Mouse (Mus musculus) megakaryocyte-erythroid progenitor cell, adult 5-6 weeks (primary cell): ENCODE results near the gene Wbp1. TPM values are rescaled to one million over a fixed set of nuclear protein-coding genes. Genes with fewer than 3 reads are reported as not detected.

Experiments used
- total RNA-seq, 2 experiments: library from RNA; stranded (forward) in 1 of 2; stranded (reverse) in 1 of 2; fragments of 200-1000, 215-1000 nt in 1 of 2; fragments of >200 nt in 1 of 2; fragmentation: Nextera tagmentation in 1 of 2; gene quantifications; 2 replicates each; pipeline ENCODE4 v1.2.3; 2014 to 2017

Gene Wbp1
- total RNA-seq, 2 experiments from 2014 or later: 56.6 to 75.1 TPM

Other genes starting within 250 kb of the Wbp1 start
- gene Sema4f, start 181.8 kb downstream of the Wbp1 start, total RNA-seq (2014; fragmentation: Nextera tagmentation): not detected in 2 replicates
- gene Sema4f, start 181.8 kb downstream of the Wbp1 start, total RNA-seq (2017): not detected in 2 replicates
- gene M1ap, start 174.7 kb downstream of the Wbp1 start, total RNA-seq (2014; fragmentation: Nextera tagmentation): 11.4 and 16.2 TPM in 2 replicates
- gene M1ap, start 174.7 kb downstream of the Wbp1 start, total RNA-seq (2017): 7.5 and 10.2 TPM in 2 replicates
- gene Dok1, start 88.1 kb downstream of the Wbp1 start, total RNA-seq (2014; fragmentation: Nextera tagmentation): 15.0 and 25.0 TPM in 2 replicates
- 24.2 and 46.1 TPM in 2 replicates for gene Dok1, start 88.1 kb downstream of the Wbp1 start, total RNA-seq (2017)
- gene Loxl3, start 87.4 kb downstream of the Wbp1 start, total RNA-seq (2014; fragmentation: Nextera tagmentation): 0.67 and 8.2 TPM in 2 replicates
- 0.61 and 0.88 TPM in 2 replicates for gene Loxl3, start 87.4 kb downstream of the Wbp1 start, total RNA-seq (2017)
- gene Aup1, start 67.0 kb downstream of the Wbp1 start, total RNA-seq (2014; fragmentation: Nextera tagmentation): 246 and 368 TPM in 2 replicates
- 115 and 128 TPM in 2 replicates for gene Aup1, start 67.0 kb downstream of the Wbp1 start, total RNA-seq (2017)
- gene Htra2, start 66.3 kb downstream of the Wbp1 start, total RNA-seq (2014; fragmentation: Nextera tagmentation): 225 and 296 TPM in 2 replicates
- 97.5 and 128 TPM in 2 replicates for gene Htra2, start 66.3 kb downstream of the Wbp1 start, total RNA-seq (2017)
- gene Dqx1, start 63.7 kb downstream of the Wbp1 start, total RNA-seq (2014; fragmentation: Nextera tagmentation): 6.0 and 7.9 TPM in 2 replicates
- 0.56 and 1.0 TPM in 2 replicates for gene Dqx1, start 63.7 kb downstream of the Wbp1 start, total RNA-seq (2017)
- gene Tlx2, start 51.3 kb downstream of the Wbp1 start, total RNA-seq (2014; fragmentation: Nextera tagmentation): not detected in 2 replicates
- not detected in 2 replicates for gene Tlx2, start 51.3 kb downstream of the Wbp1 start, total RNA-seq (2017)
- 25.1 and 27.3 TPM in 2 replicates for gene Pcgf1, start 43.7 kb downstream of the Wbp1 start, total RNA-seq (2014; fragmentation: Nextera tagmentation)
- 7.2 and 12.7 TPM in 2 replicates for gene Pcgf1, start 43.7 kb downstream of the Wbp1 start, total RNA-seq (2017)
- gene Lbx2, start 35.2 kb downstream of the Wbp1 start, total RNA-seq (2014; fragmentation: Nextera tagmentation): not detected in 2 replicates
- not detected in 2 replicates for gene Lbx2, start 35.2 kb downstream of the Wbp1 start, total RNA-seq (2017)
- 11.3 and 11.7 TPM in 2 replicates for gene Ccdc142, start 20.0 kb downstream of the Wbp1 start, total RNA-seq (2014; fragmentation: Nextera tagmentation)
- 0.38 and 13.3 TPM in 2 replicates for gene Ccdc142, start 20.0 kb downstream of the Wbp1 start, total RNA-seq (2017)
- 7.7 and 8.3 TPM in 2 replicates for gene Gm42688, start 19.9 kb downstream of the Wbp1 start, total RNA-seq (2014; fragmentation: Nextera tagmentation)
- 3.0 and 5.4 TPM in 2 replicates for gene Gm42688, start 19.9 kb downstream of the Wbp1 start, total RNA-seq (2017)
- gene Mrpl53, start 12.5 kb downstream of the Wbp1 start, total RNA-seq (2014; fragmentation: Nextera tagmentation): 50.1 and 97.7 TPM in 2 replicates
- gene Mrpl53, start 12.5 kb downstream of the Wbp1 start, total RNA-seq (2017): 37.2 and 37.5 TPM in 2 replicates
- 76.2 and 97.3 TPM in 2 replicates for gene Mogs, start 6.1 kb downstream of the Wbp1 start, total RNA-seq (2014; fragmentation: Nextera tagmentation)
- gene Mogs, start 6.1 kb downstream of the Wbp1 start, total RNA-seq (2017): 88.3 and 127 TPM in 2 replicates
- 11.2 and 20.1 TPM in 2 replicates for gene Ino80b, start 3.9 kb upstream of the Wbp1 start, total RNA-seq (2014; fragmentation: Nextera tagmentation)
- 28.8 and 32.8 TPM in 2 replicates for gene Ino80b, start 3.9 kb upstream of the Wbp1 start, total RNA-seq (2017)
- gene Rtkn, start 13.9 kb upstream of the Wbp1 start, total RNA-seq (2014; fragmentation: Nextera tagmentation): 0.49 TPM in 1 of 2 replicates, not detected in the other
- 0.42 TPM in 1 of 2 replicates, not detected in the other for gene Rtkn, start 13.9 kb upstream of the Wbp1 start, total RNA-seq (2017)
- 4.5 TPM in 1 of 2 replicates, not detected in the other for gene Wdr54, start 34.8 kb upstream of the Wbp1 start, total RNA-seq (2014; fragmentation: Nextera tagmentation)
- not detected in 2 replicates for gene Wdr54, start 34.8 kb upstream of the Wbp1 start, total RNA-seq (2017)
- gene 1700003E16Rik, start 34.8 kb upstream of the Wbp1 start, total RNA-seq (2014; fragmentation: Nextera tagmentation): 0.52 TPM in 1 of 2 replicates, not detected in the other
- gene 1700003E16Rik, start 34.8 kb upstream of the Wbp1 start, total RNA-seq (2017): not detected in 2 replicates
- 45.8 and 68.1 TPM in 2 replicates for gene Dctn1, start 44.4 kb upstream of the Wbp1 start, total RNA-seq (2014; fragmentation: Nextera tagmentation)
- 30.5 and 42.4 TPM in 2 replicates for gene Dctn1, start 44.4 kb upstream of the Wbp1 start, total RNA-seq (2017)
- not detected in 2 replicates for gene Slc4a5, start 98.3 kb upstream of the Wbp1 start, total RNA-seq (2014; fragmentation: Nextera tagmentation)
- gene Slc4a5, start 98.3 kb upstream of the Wbp1 start, total RNA-seq (2017): 0.91 TPM in 1 of 2 replicates, not detected in the other
- 20.4 and 44.9 TPM in 2 replicates for gene Mthfd2, start 204.3 kb upstream of the Wbp1 start, total RNA-seq (2014; fragmentation: Nextera tagmentation)
- 26.9 and 30.5 TPM in 2 replicates for gene Mthfd2, start 204.3 kb upstream of the Wbp1 start, total RNA-seq (2017)
- gene Mob1a, start 204.5 kb upstream of the Wbp1 start, total RNA-seq (2014; fragmentation: Nextera tagmentation): 58.8 and 60.6 TPM in 2 replicates
- 117 and 119 TPM in 2 replicates for gene Mob1a, start 204.5 kb upstream of the Wbp1 start, total RNA-seq (2017)
- gene Bola3, start 227.6 kb upstream of the Wbp1 start, total RNA-seq (2014; fragmentation: Nextera tagmentation): 127 and 162 TPM in 2 replicates
- 90.1 and 125 TPM in 2 replicates for gene Bola3, start 227.6 kb upstream of the Wbp1 start, total RNA-seq (2017)